Mouse (Mus musculus) kidney, postnatal 36 days (tissue): Measurements from ENCODE around the gene Racgap1.

Experiments
- DNase-seq, 2 experiments: peaks; one replicate each; pipeline ENCODE4 v3.0.0; 2021 to 2022; ENCODE audit warnings: mixed read lengths in 2 of 2

Gene Racgap1

GRCm38 (mm10) chr15:99618595-99618994 is 32.9 kb downstream of the Racgap1 start:
- no peak for DNase-seq

GRCm38 (mm10) chr15:99615246-99615645 is 36.2 kb downstream of the Racgap1 start:
- DNase-seq, result no peak

- peak in 1 of 2 experiments; percentile 17 for DNase-seq
Measured at GRCm38 (mm10) chr15:99614753-99615152, 36.7 kb downstream of the Racgap1 start.

GRCm38 (mm10) chr15:99614273-99614672 is 37.2 kb downstream of the Racgap1 start:
- no peak for DNase-seq

- no peak for DNase-seq
Measured at GRCm38 (mm10) chr15:99611563-99611962, 39.9 kb downstream of the Racgap1 start.

- DNase-seq, result no peak
Measured at GRCm38 (mm10) chr15:99608382-99609125, 42.9 kb downstream of the Racgap1 start.

- DNase-seq, result no peak
Measured at GRCm38 (mm10) chr15:99607388-99608113, 43.9 kb downstream of the Racgap1 start.

- no peak for DNase-seq
Measured at GRCm38 (mm10) chr15:99606515-99606914, 44.9 kb downstream of the Racgap1 start.

GRCm38 (mm10) chr15:99605595-99605994 is 45.9 kb downstream of the Racgap1 start:
- DNase-seq, result no peak

GRCm38 (mm10) chr15:99603216-99603615 is 48.2 kb downstream of the Racgap1 start:
- no peak for DNase-seq

GRCm38 (mm10) chr15:99602206-99602820 is 49.1 kb downstream of the Racgap1 start:
- no peak for DNase-seq

GRCm38 (mm10) chr15:99601823-99602120 is 49.7 kb downstream of the Racgap1 start:
- DNase-seq, result no peak

- DNase-seq, result no peak
Measured at GRCm38 (mm10) chr15:99600986-99601822, 50.3 kb downstream of the Racgap1 start, which contains the start of gene Aqp6. Gene Aqp6, plus strand, starts transcription at chr15:99601400.

GRCm38 (mm10) chr15:99599245-99600070 is 52.0 kb downstream of the Racgap1 start:
- no peak for DNase-seq

GRCm38 (mm10) chr15:99597596-99597995 is 53.9 kb downstream of the Racgap1 start:
- no peak for DNase-seq

- no peak for DNase-seq
Measured at GRCm38 (mm10) chr15:99596841-99597240, 54.6 kb downstream of the Racgap1 start.

GRCm38 (mm10) chr15:99596056-99596687 is 55.3 kb downstream of the Racgap1 start:
- peak; percentile 78 to 91 for DNase-seq

GRCm38 (mm10) chr15:99594951-99595350 is 56.5 kb downstream of the Racgap1 start:
- no peak for DNase-seq

- DNase-seq, result no peak
Measured at GRCm38 (mm10) chr15:99592877-99593276, 58.6 kb downstream of the Racgap1 start.

GRCm38 (mm10) chr15:99592177-99592576 is 59.3 kb downstream of the Racgap1 start:
- DNase-seq, result no peak

- DNase-seq, result no peak
Measured at GRCm38 (mm10) chr15:99590429-99591084, 60.9 kb downstream of the Racgap1 start, which contains the start of gene Aqp5. Gene Aqp5, plus strand, starts transcription at chr15:99590782.
